Mouse (Mus musculus) left cerebral cortex, adult 18-20 months (tissue): ENCODE results near the gene 2410004B18Rik. TPM values are rescaled to one million over a fixed set of nuclear protein-coding genes. Genes with fewer than 3 reads are reported as not detected.

Experiments
- DNase-seq, 2 experiments: peaks; one replicate each; pipeline ENCODE4 v3.0.0; 2021 to 2022; ENCODE audit warnings: low spot score in 2 of 2, mixed read lengths in 1 of 2
- total RNA-seq, 2 experiments: library from RNA; stranded (reverse); gene quantifications; 2 replicates each; pipeline ENCODE4 v1.2.3; 2021

2410004B18Rik gene
- total RNA-seq, 2 experiments from 2014 or later = 38.6 to 38.9 TPM

DNA sequence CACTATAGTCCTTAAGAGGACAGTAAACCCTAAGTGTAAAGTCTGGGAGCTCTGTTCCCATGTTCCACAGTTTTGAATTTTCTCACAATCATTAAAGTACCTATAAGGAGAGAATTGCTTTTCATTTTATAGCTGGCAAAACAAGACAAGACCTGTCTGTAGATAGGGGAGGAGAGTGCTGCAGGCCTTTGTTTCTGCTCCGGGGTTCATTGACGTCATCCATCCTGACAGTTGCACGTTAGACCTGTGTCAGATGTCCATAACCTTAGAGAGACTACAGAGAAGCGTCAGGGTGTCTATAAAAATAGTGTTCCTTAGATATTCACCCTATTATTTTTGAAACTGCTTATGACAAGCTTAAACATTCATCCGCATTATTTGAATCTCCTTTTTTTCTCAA is 12.3 kb upstream of the 2410004B18Rik start:
- no peak for DNase-seq

- DNase-seq = no peak
These were observed 8.1 kb upstream of the 2410004B18Rik start for GRCm38 (mm10) chr3:145929525-145930400.

DNA sequence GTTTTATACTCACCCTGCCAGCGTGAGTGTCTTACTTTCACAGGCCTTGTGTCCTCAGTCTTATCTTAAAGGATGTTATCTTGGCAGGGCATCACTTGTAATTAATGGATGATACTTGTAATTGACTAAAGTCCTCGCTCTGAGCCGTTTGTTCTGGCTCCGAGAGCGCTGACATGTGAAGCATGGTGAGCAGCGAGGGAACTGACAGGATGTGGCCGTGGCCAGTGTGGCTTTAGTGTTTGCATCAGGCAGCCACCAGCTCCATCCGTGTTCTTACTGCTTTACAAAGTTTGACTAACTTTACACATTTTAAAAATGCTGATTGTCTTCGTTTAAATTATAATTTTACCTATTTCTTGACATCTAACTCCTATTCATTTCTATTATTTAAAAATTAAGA is 4.0 kb upstream of the 2410004B18Rik start:
- DNase-seq = no peak

- no peak for DNase-seq
These were observed 863 bp downstream of the 2410004B18Rik start for GRCm38 (mm10) chr3:145938405-145939349.

DNA sequence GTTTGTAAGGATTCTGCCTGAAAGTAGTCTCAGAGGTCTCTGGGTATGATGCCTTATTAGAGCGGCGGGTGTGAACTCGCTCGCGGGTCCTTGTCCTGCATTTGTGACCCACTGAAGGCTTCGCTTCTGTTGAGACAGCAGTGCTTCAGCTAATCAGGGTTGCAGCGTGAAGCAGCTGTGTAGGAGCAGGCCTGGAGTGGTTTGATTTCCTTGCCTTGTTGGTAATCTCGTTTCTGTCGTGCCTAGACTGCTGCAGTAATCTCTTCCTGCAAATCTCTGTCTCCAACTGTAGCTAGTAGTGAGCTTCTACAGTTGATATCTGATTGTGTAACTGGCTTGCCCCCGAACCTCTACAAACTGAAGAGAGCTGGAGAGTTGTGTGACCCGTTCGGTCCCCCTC is 1.6 kb downstream of the 2410004B18Rik start:
- DNase-seq = no peak

DNA sequence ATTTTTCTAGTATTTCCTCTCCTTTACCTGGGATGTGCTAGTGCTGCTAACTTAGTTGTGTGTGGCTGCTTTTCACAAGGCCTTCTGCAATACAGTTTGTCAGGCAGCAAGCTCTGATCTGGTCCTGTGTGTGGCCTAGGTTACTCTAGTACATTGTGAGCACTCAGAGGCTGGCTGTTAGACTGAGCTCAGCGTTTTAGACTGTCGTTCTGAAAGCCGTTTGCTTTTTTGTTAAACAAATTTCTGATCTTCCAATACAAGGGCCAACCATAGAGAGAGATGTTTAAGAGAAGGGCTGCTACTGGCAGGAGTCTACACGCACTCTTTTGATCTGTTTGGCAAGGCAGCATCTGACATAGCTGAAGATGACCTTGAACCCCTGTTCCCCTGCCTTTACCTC is 2.2 kb downstream of the 2410004B18Rik start:
- DNase-seq = no peak

DNA sequence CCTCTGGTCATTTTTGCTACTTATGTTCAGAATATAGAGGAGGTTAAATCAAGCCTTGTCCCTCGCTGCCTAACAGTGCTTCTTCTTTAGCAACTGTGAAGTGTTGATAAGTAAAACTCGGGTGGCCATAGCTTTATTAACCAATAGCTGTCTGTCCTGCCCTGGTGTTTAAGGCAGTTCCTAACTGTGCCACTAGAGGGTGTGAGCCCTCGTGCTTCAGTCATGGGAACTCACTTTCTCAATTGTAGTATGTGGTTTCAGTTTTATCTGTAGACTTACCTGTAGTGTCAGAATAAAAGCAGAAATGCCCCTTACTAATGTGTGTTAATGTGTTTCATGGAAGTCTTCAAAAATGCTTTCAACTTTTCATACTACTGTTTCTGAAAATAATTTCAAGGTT is 4.2 kb downstream of the 2410004B18Rik start:
- peak; percentile 66 to 70 for DNase-seq

- DNase-seq = no peak
These were observed 6.5 kb downstream of the 2410004B18Rik start for GRCm38 (mm10) chr3:145944348-145944747.

GRCm38 (mm10) chr3:145945904-145946303 is 8.1 kb downstream of the 2410004B18Rik start:
- no peak for DNase-seq

DNA sequence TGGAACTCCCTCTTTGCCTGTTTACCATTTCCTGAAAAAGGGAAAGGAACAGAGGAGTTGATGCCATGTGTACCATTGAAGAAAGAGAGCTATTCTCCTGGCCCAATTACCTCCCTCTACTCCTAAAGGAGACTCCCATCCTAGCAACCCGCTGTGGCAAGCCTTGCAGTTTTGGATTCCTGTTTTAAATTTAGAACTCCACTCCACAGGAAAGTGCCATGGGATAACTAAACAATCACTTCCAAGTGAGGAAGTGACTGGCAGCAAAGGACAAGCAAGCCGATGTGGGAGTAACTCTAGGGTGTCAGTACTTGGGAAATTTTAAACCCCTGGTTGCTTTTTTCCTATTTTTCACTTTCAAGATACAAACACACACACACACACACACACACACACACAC is 8.8 kb downstream of the 2410004B18Rik start:
- no peak for DNase-seq

DNA sequence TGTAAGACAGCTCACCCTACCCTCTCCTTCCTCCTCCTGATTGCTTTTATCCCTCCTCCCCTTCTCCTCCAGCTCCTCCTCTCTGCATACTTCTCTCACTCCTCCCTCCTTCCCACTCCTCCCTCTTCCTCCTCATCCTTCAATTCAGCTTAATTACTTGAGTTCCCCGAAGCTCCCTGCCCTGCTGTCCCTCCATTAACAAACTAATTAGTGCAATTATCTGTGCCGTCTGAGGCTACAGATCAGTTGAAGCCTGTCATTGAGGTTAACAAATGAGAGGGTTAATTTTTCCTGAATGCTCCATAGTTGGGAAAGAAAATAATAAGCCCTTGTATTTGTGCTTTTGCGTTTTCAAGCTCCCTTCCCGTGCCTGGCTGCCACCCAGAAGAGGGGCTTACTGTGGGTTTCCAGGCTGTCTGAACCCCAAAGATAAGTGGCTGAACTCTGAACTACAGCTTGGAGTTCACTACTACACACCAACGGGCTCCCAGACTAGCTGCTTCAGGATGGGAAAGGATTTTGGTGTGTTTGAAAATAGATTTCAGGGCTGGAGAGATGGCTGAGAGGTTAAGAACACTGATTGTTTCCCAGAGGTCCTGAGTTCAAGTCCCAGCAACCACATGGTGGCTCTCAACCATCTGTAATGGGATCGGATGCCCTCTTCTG is 9.9 kb downstream of the 2410004B18Rik start:
- DNase-seq = no peak

- peak; percentile 41 to 60 for DNase-seq
These were observed 12.4 kb downstream of the 2410004B18Rik start for GRCm38 (mm10) chr3:145950034-145950814.

- no peak for DNase-seq
These were observed 13.0 kb downstream of the 2410004B18Rik start for GRCm38 (mm10) chr3:145950815-145951130.

DNA sequence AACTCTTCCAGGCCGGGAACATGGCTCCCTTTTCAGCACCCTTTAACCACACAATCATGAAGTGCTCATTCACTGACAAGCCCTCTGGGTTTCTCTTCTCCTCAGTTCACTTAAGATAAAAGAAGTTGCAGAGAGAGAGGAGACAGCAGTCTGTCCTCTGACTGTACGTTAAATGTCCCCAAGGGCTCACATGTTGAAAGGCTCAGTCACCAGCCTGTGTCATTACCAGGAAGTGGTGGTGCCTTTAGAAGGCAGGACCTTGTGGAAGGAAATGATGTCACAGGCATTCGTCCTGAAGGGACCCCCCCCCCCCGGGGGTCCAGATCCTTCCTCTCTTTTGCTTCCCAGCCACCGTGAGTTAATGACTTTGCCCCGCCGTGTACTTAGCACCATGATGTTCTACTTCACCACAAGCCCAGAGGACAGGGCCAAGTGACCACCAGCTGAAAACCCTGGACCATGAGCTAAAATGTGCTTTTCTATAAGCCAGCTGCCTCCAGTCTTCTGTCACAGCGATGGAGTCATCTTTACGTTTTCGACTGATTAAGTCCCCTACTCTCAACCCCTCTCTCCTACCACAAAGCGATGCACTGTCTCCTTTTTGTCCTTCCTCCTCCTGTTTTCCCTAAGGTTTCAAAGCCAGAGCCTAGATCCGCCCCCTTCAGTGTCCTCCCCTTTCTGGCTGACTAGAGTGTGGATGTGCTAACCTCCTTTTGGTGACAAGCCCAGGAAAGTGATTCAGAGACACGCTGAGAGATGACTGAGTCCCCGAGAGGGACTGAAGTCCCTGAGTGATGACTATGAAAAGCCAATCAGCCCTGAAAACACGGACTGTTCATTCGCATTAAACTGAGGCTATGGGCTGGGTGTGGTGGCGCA is 13.7 kb downstream of the 2410004B18Rik start:
- DNase-seq = peak in 1 of 2 experiments; percentile 9

GRCm38 (mm10) chr3:145952945-145953344 is 15.1 kb downstream of the 2410004B18Rik start:
- DNase-seq = no peak

DNA sequence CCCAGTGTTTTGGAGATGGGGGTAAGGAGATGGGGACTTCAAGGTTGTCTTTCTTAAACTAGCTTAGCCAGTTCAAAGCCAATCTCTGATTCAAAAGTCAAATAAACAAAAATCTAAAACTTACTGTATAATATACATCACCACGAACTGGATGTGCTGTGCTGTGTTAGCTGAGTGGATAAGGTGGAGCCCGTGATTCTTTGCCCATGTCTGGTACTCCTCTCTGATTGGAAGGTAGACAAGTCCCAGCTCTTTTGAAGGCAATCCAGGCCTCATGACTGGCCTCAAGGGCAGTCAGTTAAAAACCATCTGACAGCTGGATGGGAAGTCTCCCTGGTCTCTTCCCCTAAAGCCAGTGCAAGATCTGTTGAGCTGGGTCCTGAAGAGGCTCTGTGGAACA is 15.6 kb downstream of the 2410004B18Rik start:
- no peak for DNase-seq

- DNase-seq = no peak
These were observed 22.0 kb downstream of the 2410004B18Rik start for GRCm38 (mm10) chr3:145959824-145960223.

- DNase-seq = no peak
These were observed 24.6 kb downstream of the 2410004B18Rik start for GRCm38 (mm10) chr3:145962411-145962810.
